Mouse (Mus musculus) heart, embryonic 14.5 days (tissue): Measurements from ENCODE around the gene Rgs4. TPM values are rescaled to one million over a fixed set of nuclear protein-coding genes. Genes with fewer than 3 reads are reported as not detected.

ENCODE experiments used
- ATAC-seq: fragments of 200-750 bp; cut with Nextera tagmentation; 2 replicates; pipeline ENCODE4 v1.8.0; 2017; ENCODE audit warnings: low read depth, moderate TSS enrichment; ENCODE audit not compliant: insufficient number of reproducible peaks, insufficient read depth, low FRiP score
- H3K27ac ChIP-seq, 2 experiments: fragments of 200-500 bp in 1 of 2; fragments of 300-500 bp in 1 of 2; sonication (generic) in 1 of 2; replicated peaks in 1 of 2; 2 replicates each; pipeline ENCODE4 v1.5.1; 2012 to 2014; ENCODE audit warnings: low read depth in 2 of 2, low read length in 2 of 2, control low read depth in 1 of 2, mild to moderate bottlenecking in 1 of 2, mixed read lengths in 1 of 2; ENCODE audit not compliant: control insufficient read depth in 1 of 2, insufficient read depth in 1 of 2
- H3K27me3 ChIP-seq: fragments of 300-500 bp; sonication (generic); 2 replicates; pipeline ENCODE4 v1.6.1; 2014; ENCODE audit warnings: mild to moderate bottlenecking, low read length, control low read depth; ENCODE audit not compliant: control insufficient read depth, insufficient read depth
- H3K36me3 ChIP-seq: fragments of 300-500 bp; sonication (generic); 2 replicates; pipeline ENCODE4 v1.6.1; 2014; ENCODE audit warnings: mild to moderate bottlenecking, control low read depth, low read length, mixed read lengths; ENCODE audit not compliant: control insufficient read depth, insufficient read depth
- H3K4me1 ChIP-seq, 2 experiments: fragments of 200-500 bp in 1 of 2; fragments of 300-500 bp in 1 of 2; sonication (generic) in 1 of 2; 2 replicates each; pipeline ENCODE4 v1.6.1; 2012 to 2014; ENCODE audit warnings: low read length in 2 of 2, control low read depth in 1 of 2, mixed read lengths in 1 of 2; ENCODE audit not compliant: control insufficient read depth in 2 of 2, insufficient read depth in 2 of 2
- H3K4me2 ChIP-seq: fragments of 300-500 bp; sonication (generic); 2 replicates; pipeline ENCODE4 v1.6.1; 2014; ENCODE audit warnings: mild to moderate bottlenecking, low read length
- H3K4me3 ChIP-seq, 2 experiments: fragments of 200-500 bp in 1 of 2; fragments of 300-500 bp in 1 of 2; sonication (generic) in 1 of 2; 2 replicates each; pipeline ENCODE4 v1.5.1; 2012 to 2014; ENCODE audit warnings: low read length in 2 of 2, mild to moderate bottlenecking in 2 of 2, control low read depth in 1 of 2, low read depth in 1 of 2, moderate library complexity in 1 of 2; ENCODE audit not compliant: control insufficient read depth in 1 of 2, insufficient read depth in 1 of 2
- H3K9ac ChIP-seq: fragments of 300-500 bp; sonication (generic); 2 replicates; pipeline ENCODE4 v1.6.1; 2014; ENCODE audit warnings: mild to moderate bottlenecking, low read length
- H3K9me3 ChIP-seq: fragments of 300-500 bp; sonication (generic); 2 replicates; pipeline ENCODE4 v1.6.1; 2016; ENCODE audit warnings: low read length, control low read depth; ENCODE audit not compliant: control insufficient read depth
- WGBS: fragments of 180-500 bp; shearing (Covaris S2); extraction: QIAGEN DNeasy Blood & Tissue Kit; methylation state at CpG from one replicate; pipeline ENCODE4 v1.1.7; 2014; 5-methylcytosine and 5-hydroxymethylcytosine counted together
- polyA plus RNA-seq: library from polyadenylated mRNA; unstranded; fragments of >200 nt; fragmentation: Nextera tagmentation; extraction: Ambion mirVana; gene quantifications from 2 replicates; pipeline ENCODE4 v1.2.1, GENCODE M21; 2014

Gene Rgs4
- polyA plus RNA-seq, 1 experiment from 2014 or later, result 4.7 TPM

- Histone ChIP-seq H3K9ac (no peak overlapping the region), H3K4me3 (no peak overlapping the region), H3K27me3 (peaks cover 8% of the 10 kb centered on the region; the same call in 1 of the 2 replicates), H3K9me3 (no peaks in the 10 kb centered on the region), H3K36me3 (no peaks in the 10 kb centered on the region), H3K27ac (no peak overlapping the region), H3K4me2 (no peak overlapping the region), H3K4me1 (peaks cover 0 to 4% of the 10 kb centered on the region in 2 experiments; a peak in 1 of 4 replicates)
- 40% methylated on average over 3 of the region's 4 CpGs for WGBS
- ATAC-seq, result no peak
Measured at GRCm38 (mm10) chr1:169752395-169752794, 5.0 kb upstream of the Rgs4 start.

DNA sequence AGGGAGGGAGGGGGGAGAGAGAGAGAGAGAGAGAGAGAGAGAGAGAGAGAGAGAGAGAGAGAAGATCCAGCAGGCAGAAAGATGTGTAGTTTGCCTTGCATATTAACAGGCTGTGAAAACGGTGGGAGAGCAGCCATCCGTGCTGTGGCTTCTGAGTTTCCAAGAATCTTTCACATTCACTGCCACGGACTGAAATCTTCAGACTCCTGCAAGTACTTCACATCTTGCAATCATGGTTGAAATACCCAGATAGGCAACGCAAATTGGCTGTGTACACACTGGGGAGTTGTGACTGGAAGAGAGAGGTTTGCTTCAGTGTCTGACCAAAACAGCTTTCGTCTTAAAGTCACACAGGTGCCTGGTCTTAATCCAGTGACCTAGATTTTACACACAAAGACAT is 997 bp upstream of the Rgs4 start:
- H3K9me3 ChIP-seq, result no peaks in the 10 kb centered on the region
- H3K4me1 ChIP-seq, result peaks cover 0 to 9% of the 10 kb centered on the region in 2 experiments; a peak in 1 of 4 replicates
- H3K4me2 ChIP-seq, result no peak overlapping the region
- no peaks in the 10 kb centered on the region for H3K36me3 ChIP-seq
- WGBS, result 58% methylated on average over 5 of the region's 5 CpGs
- no peak overlapping the region for H3K4me3 ChIP-seq
- H3K9ac ChIP-seq, result no peak overlapping the region
- no peak overlapping the region for H3K27ac ChIP-seq
- H3K27me3 ChIP-seq, result peaks cover 8% of the 10 kb centered on the region; the same call in 1 of the 2 replicates
- no peak for ATAC-seq

GRCm38 (mm10) chr1:169747902-169748301 is 460 bp upstream of the Rgs4 start:
- no peaks in the 10 kb centered on the region for H3K36me3 ChIP-seq
- no peak overlapping the region for H3K9ac ChIP-seq
- no peak overlapping the region for H3K27ac ChIP-seq
- no peaks in the 10 kb centered on the region for H3K9me3 ChIP-seq
- H3K4me1 ChIP-seq, result peaks cover 0 to 9% of the 10 kb centered on the region in 2 experiments; a peak in 1 of 4 replicates
- peaks cover 8% of the 10 kb centered on the region; the same call in 1 of the 2 replicates for H3K27me3 ChIP-seq
- WGBS, result 43% methylated on average over 6 of the region's 6 CpGs
- peak overlapping the region; percentile 64 for H3K4me2 ChIP-seq
- peak overlapping the region in 1 of 2 experiments; percentile 31; a peak in 2 of 4 replicates for H3K4me3 ChIP-seq
- no peak for ATAC-seq

- Histone ChIP-seq H3K4me1 (no peaks in the 10 kb centered on the region), H3K4me2 (no peak overlapping the region), H3K27ac (no peak overlapping the region), H3K36me3 (no peaks in the 10 kb centered on the region), H3K27me3 (no peaks in the 10 kb centered on the region), H3K9ac (no peak overlapping the region), H3K4me3 (no peak overlapping the region), H3K9me3 (no peaks in the 10 kb centered on the region)
- no peak for ATAC-seq
- 86% methylated on average over 5 of the region's 5 CpGs for WGBS
Measured at GRCm38 (mm10) chr1:169741147-169741546, 6.3 kb downstream of the Rgs4 start.

- H3K36me3 ChIP-seq, result no peaks in the 10 kb centered on the region
- no peaks in the 10 kb centered on the region for H3K27me3 ChIP-seq
- no peak overlapping the region for H3K4me3 ChIP-seq
- no peak overlapping the region for H3K4me2 ChIP-seq
- H3K9ac ChIP-seq, result no peak overlapping the region
- ATAC-seq, result no peak
- no peaks in the 10 kb centered on the region for H3K4me1 ChIP-seq
- peaks cover 3% of the 10 kb centered on the region; the same call in 1 of the 2 replicates for H3K9me3 ChIP-seq
- 83% methylated on average over 6 of the region's 6 CpGs for WGBS
- no peak overlapping the region for H3K27ac ChIP-seq
Measured at GRCm38 (mm10) chr1:169737231-169737630, 10.2 kb downstream of the Rgs4 start.

GRCm38 (mm10) chr1:169736139-169736538 is 11.3 kb downstream of the Rgs4 start:
- Histone ChIP-seq H3K4me3 (no peak overlapping the region), H3K4me2 (no peak overlapping the region), H3K36me3 (no peaks in the 10 kb centered on the region), H3K27me3 (no peaks in the 10 kb centered on the region), H3K4me1 (no peaks in the 10 kb centered on the region), H3K9ac (no peak overlapping the region), H3K9me3 (peaks cover 3% of the 10 kb centered on the region; the same call in 1 of the 2 replicates), H3K27ac (no peak overlapping the region)
- 73% methylated on average over 6 of the region's 6 CpGs for WGBS
- no peak for ATAC-seq

DNA sequence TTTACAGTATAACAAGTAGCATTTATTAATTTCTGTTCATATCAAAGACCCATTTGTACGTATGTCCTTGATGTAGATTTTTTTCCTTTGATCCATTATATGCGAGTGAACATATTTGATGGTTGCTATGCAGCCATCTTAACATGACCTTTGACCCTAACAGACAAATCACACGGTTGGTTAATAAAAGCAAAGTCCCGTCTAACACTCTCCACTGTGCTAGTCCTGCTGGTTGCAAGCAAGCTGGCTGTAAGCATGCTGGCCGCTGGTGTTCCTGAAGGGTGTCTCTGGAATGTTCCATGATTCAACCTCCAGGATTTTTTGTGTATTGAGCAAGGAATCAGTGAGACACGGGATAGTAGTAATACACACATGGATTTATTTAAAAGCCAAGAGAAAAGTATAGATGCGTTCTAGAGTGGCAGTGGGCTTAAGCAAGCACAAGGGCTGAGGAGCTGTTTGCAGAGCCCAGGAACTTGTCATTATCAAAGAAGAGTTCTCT is 16.8 kb downstream of the Rgs4 start:
- Histone ChIP-seq H3K36me3 (no peaks in the 10 kb centered on the region), H3K9ac (no peak overlapping the region), H3K9me3 (peaks cover 3% of the 10 kb centered on the region; the same call in 1 of the 2 replicates), H3K4me3 (no peak overlapping the region), H3K27me3 (no peaks in the 10 kb centered on the region), H3K27ac (no peak overlapping the region), H3K4me2 (no peak overlapping the region), H3K4me1 (no peaks in the 10 kb centered on the region)
- WGBS, result 78% methylated on average over 7 of the region's 7 CpGs
- no peak for ATAC-seq

GRCm38 (mm10) chr1:169726319-169726718 is 21.1 kb downstream of the Rgs4 start:
- WGBS, result 64% methylated on average over 3 of the region's 3 CpGs
- no peaks in the 10 kb centered on the region for H3K36me3 ChIP-seq
- no peaks in the 10 kb centered on the region for H3K4me1 ChIP-seq
- H3K27ac ChIP-seq, result no peak overlapping the region
- H3K27me3 ChIP-seq, result no peaks in the 10 kb centered on the region
- no peak overlapping the region for H3K4me3 ChIP-seq
- ATAC-seq, result no peak
- H3K9me3 ChIP-seq, result no peaks in the 10 kb centered on the region
- no peak overlapping the region for H3K4me2 ChIP-seq
- H3K9ac ChIP-seq, result no peak overlapping the region
